Mouse (Mus musculus): Measurements from ENCODE around the gene Nrip1. TPM values are rescaled to one million over a fixed set of nuclear protein-coding genes. Genes with fewer than 3 reads are reported as not detected.

Gene Nrip1
- total and polyA plus RNA-seq, 3 experiments, result not detected

DNA sequence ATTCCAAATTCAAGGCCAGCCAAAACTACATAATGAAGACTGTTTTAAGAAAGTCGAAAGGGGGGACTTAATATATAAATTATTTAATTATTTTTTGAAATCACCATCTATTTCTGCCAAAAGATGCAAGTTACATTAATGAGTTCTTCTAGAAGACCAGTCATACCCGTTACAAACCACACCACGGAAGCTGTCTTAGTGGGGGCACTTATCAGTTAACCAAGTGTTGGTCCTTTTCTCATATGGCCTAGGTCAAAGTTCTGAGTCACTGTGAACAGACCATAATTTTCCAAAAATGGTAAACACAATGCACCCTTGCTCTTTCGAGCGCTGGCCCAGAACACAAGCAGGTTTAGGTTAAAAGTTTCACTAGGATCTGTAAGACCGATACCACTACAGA is 73.2 kb downstream of the Nrip1 start:
- Histone ChIP-seq H3K36me3 (replicated peaks in 1 of 2; ENCODE audit: control insufficient read depth in 1 of 2, insufficient read depth in 1 of 2, low read length in 1 of 2) (no peaks in the 10 kb centered on the region), H3K4me1 (ENCODE audit: control insufficient read depth in 1 of 2, insufficient read depth in 2 of 2) (no peaks in the 10 kb centered on the region)

DNA sequence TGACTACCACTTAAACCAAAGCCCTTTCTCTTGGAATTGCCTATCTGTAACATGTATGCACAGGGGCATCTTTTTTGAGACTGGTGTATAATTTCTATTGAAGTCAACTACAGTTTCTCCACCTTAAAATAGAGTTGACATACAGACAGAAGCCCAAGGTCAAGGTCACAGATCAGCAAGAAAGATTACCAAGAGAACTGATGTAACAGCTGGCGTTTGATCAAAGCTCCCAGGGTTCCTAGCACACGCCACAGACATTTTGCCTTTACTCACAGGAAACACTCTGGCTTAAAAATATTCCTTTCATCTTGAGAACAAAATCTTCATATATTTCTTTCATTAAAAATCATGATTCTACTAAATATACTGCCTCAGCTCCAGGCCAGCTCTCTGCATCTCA is 74.1 kb downstream of the Nrip1 start:
- H3K4me1 ChIP-seq (ENCODE audit: control insufficient read depth in 1 of 2, insufficient read depth in 2 of 2), result no peaks in the 10 kb centered on the region
- H3K36me3 ChIP-seq (replicated peaks in 1 of 2; ENCODE audit: control insufficient read depth in 1 of 2, insufficient read depth in 1 of 2, low read length in 1 of 2), result no peaks in the 10 kb centered on the region
- TF ChIP-seq MXI1 (IDR thresholded peaks at IDR 0.05; ENCODE audit: low read depth, low read length), result no peak
- no peak for TF ChIP-seq TCF12 (IDR thresholded peaks at IDR 0.05; ENCODE audit: low read depth, low read length)
- no peak for TF ChIP-seq MAZ (IDR thresholded peaks at IDR 0.05; ENCODE audit: low read depth, low read length)
- TF ChIP-seq RAD21 (IDR thresholded peaks at IDR 0.05; ENCODE audit: low read depth, low read length), result no peak
- no peak for TF ChIP-seq USF2 (conservative IDR thresholded peaks at IDR 0.05; ENCODE audit: low read depth, low read length)
- TF ChIP-seq IRF4 (IDR thresholded peaks at IDR 0.05; ENCODE audit: low read depth, low read length), result no peak
- no peak for TF ChIP-seq CHD1 (IDR thresholded peaks at IDR 0.05; ENCODE audit: low read depth, low read length)
- no peak for TF ChIP-seq ZC3H11A (IDR thresholded peaks at IDR 0.05; ENCODE audit: low read depth, low read length)
- TF ChIP-seq CTCF (conservative IDR thresholded peaks at IDR 0.05 in 1 of 2, IDR thresholded peaks at IDR 0.05 in 1 of 2; ENCODE audit: low read depth in 2 of 2, low read length in 2 of 2), result no peak
- TF ChIP-seq UBTF (IDR thresholded peaks at IDR 0.05; ENCODE audit: low read depth, low read length), result no peak
- no peak for TF ChIP-seq KAT2A (IDR thresholded peaks at IDR 0.05; ENCODE audit: insufficient replicate concordance, low read length)
- no peak for TF ChIP-seq E2F4 (IDR thresholded peaks at IDR 0.05; ENCODE audit: insufficient replicate concordance, low read depth, low read length)
- TF ChIP-seq GABPA (IDR thresholded peaks at IDR 0.05; ENCODE audit: insufficient replicate concordance, low read depth, low read length), result no peak
- no peak for TF ChIP-seq JUN (IDR thresholded peaks at IDR 0.05; ENCODE audit: insufficient read depth, low read depth, low read length)
- no peak overlapping the region for H3K27ac ChIP-seq (ENCODE audit: insufficient read depth, low read depth)
- H3K4me2 ChIP-seq (ENCODE audit: insufficient read depth, low read depth, poor library complexity, severe bottlenecking), result no peak overlapping the region
- H3K4me3 ChIP-seq (replicated peaks in 1 of 3; ENCODE audit: low read depth in 2 of 3, low read length in 2 of 3, poor library complexity in 1 of 3), result no peak overlapping the region
- peaks cover 72% of the 10 kb centered on the region for H3K9me3 ChIP-seq (replicated peaks; ENCODE audit: low read length)
- dilution Hi-C loops (cut with MboI; ENCODE audit: extremely low pct_ligation_motif_present, extremely low pct_unique_long_range_greater_than_20kb, low sequenced_read_pairs) (no loop called here), in situ Hi-C loops (cut with MboI; ENCODE audit: low pct_ligation_motif_present, low pct_unique_long_range_greater_than_20kb, low sequenced_read_pairs) (no loop called here)
- no peak overlapping the region for H3K9ac ChIP-seq (ENCODE audit: insufficient read depth, low read depth)
- H3K27me3 ChIP-seq (replicated peaks), result no peaks in the 10 kb centered on the region
- H3K79me2 ChIP-seq (replicated peaks; ENCODE audit: control insufficient read depth, extremely low read depth, insufficient read depth, poor library complexity, severe bottlenecking), result no peaks in the 10 kb centered on the region
- DNase-seq (ENCODE audit: extremely low read depth), result no peak

More for the DNA sequence above, 73.2 kb downstream of the Nrip1 start:
- TF ChIP-seq MAZ (IDR thresholded peaks at IDR 0.05; ENCODE audit: low read depth, low read length) (no peak), POLR2A (IDR thresholded peaks at IDR 0.05; ENCODE audit: low read depth, low read length) (no peak), SMC3 (IDR thresholded peaks at IDR 0.05; ENCODE audit: low read depth, low read length) (no peak), JUND (conservative IDR thresholded peaks at IDR 0.05; ENCODE audit: low read depth, low read length) (no peak), JUN (IDR thresholded peaks at IDR 0.05; ENCODE audit: insufficient read depth, low read depth, low read length) (no peak), EP300 (IDR thresholded peaks at IDR 0.05; ENCODE audit: low read length) (no peak), CHD2 (IDR thresholded peaks at IDR 0.05; ENCODE audit: low read length) (no peak), BHLHE40 (IDR thresholded peaks at IDR 0.05; ENCODE audit: low read depth, low read length) (no peak)
- no peak for DNase-seq (ENCODE audit: extremely low read depth)
- no peak overlapping the region for H3K4me2 ChIP-seq (ENCODE audit: insufficient read depth, low read depth, poor library complexity, severe bottlenecking)
- H3K27ac ChIP-seq (ENCODE audit: insufficient read depth, low read depth), result no peak overlapping the region
- peaks cover 70% of the 10 kb centered on the region for H3K9me3 ChIP-seq (replicated peaks; ENCODE audit: low read length)
- in situ Hi-C loops (cut with MboI; ENCODE audit: low pct_ligation_motif_present, low pct_unique_long_range_greater_than_20kb, low sequenced_read_pairs), result no loop called here
- H3K27me3 ChIP-seq (replicated peaks), result no peaks in the 10 kb centered on the region
- H3K79me2 ChIP-seq (replicated peaks; ENCODE audit: control insufficient read depth, extremely low read depth, insufficient read depth, poor library complexity, severe bottlenecking), result no peaks in the 10 kb centered on the region
- dilution Hi-C loops (cut with MboI; ENCODE audit: extremely low pct_ligation_motif_present, extremely low pct_unique_long_range_greater_than_20kb, low sequenced_read_pairs), result no loop called here
- H3K4me3 ChIP-seq (replicated peaks in 1 of 3; ENCODE audit: low read depth in 2 of 3, low read length in 2 of 3, poor library complexity in 1 of 3), result no peak overlapping the region
- no peak overlapping the region for H3K9ac ChIP-seq (ENCODE audit: insufficient read depth, low read depth)

Measured in CH12.LX (cell line).